Mouse (Mus musculus) MEL (cell line): Measurements from ENCODE around the gene Zbtb1. TPM values are rescaled to one million over a fixed set of nuclear protein-coding genes. Genes with fewer than 3 reads are reported as not detected.
A peak's percentile ranks its signal among the peaks of the same experiment; 100 is the strongest.

ENCODE experiments used
- DNase-seq: peaks from one replicate; pipeline ENCODE4 v3.0.0; 2011; ENCODE audit warnings: low read depth, low spot score
- H3K27ac ChIP-seq: 2 replicates; pipeline ENCODE4 v1.5.1; 2012; ENCODE audit warnings: low read depth, mild to moderate bottlenecking, control low read depth, low read length, moderate library complexity; ENCODE audit not compliant: control insufficient read depth
- H3K27me3 ChIP-seq, 2 experiments: fragments of 150-350 bp in 1 of 2; sonication (generic) in 1 of 2; 2 replicates each; pipeline ENCODE4 v1.6.1; 2012; ENCODE audit warnings: low read length in 2 of 2, mild to moderate bottlenecking in 2 of 2, improper control_type of control experiment in 1 of 2, moderate library complexity in 1 of 2; ENCODE audit not compliant: insufficient read depth in 2 of 2, control insufficient read depth in 1 of 2
- H3K36me3 ChIP-seq, 2 experiments: 2 replicates each; pipeline ENCODE4 v1.6.1; 2012 to 2014; ENCODE audit warnings: low read length in 2 of 2, improper control_type of control experiment in 1 of 2, inconsistent platforms in 1 of 2, mild to moderate bottlenecking in 1 of 2; ENCODE audit not compliant: insufficient read depth in 2 of 2, control insufficient read depth in 1 of 2
- H3K4me1 ChIP-seq, 2 experiments: fragments of 150-350 bp in 1 of 2; sonication (generic) in 1 of 2; 2 replicates each; pipeline ENCODE4 v1.6.1; 2012; ENCODE audit warnings: low read length in 2 of 2, improper control_type of control experiment in 1 of 2, mild to moderate bottlenecking in 1 of 2; ENCODE audit not compliant: insufficient read depth in 2 of 2, control insufficient read depth in 1 of 2
- H3K4me3 ChIP-seq, 2 experiments: fragments of 150-350 bp in 1 of 2; sonication (generic) in 1 of 2; 2 replicates each; pipeline ENCODE4 v1.5.1; 2012; ENCODE audit warnings: low read depth in 2 of 2, low read length in 2 of 2, mild to moderate bottlenecking in 2 of 2, moderate library complexity in 2 of 2, control low read depth in 1 of 2, improper control_type of control experiment in 1 of 2; ENCODE audit not compliant: control insufficient read depth in 1 of 2, insufficient read depth in 1 of 2
- H3K79me2 ChIP-seq: 2 replicates; pipeline ENCODE4 v1.6.1; 2012; ENCODE audit warnings: mild to moderate bottlenecking, low read length, moderate library complexity; ENCODE audit not compliant: control insufficient read depth, poor library complexity, insufficient read depth
- H3K9ac ChIP-seq: 2 replicates; pipeline ENCODE4 v1.6.1; 2012; ENCODE audit warnings: low read depth, mild to moderate bottlenecking, control low read depth, low read length, moderate library complexity; ENCODE audit not compliant: control insufficient read depth, poor library complexity, severe bottlenecking
- H3K9me3 ChIP-seq: fragments of 150-350 bp; sonication (generic); replicated peaks from 2 replicates; pipeline ENCODE4 v1.6.1; 2012; ENCODE audit warnings: mild to moderate bottlenecking, low read length, improper control_type of control experiment, moderate library complexity; ENCODE audit not compliant: insufficient read depth
- BHLHE40 ChIP-seq: IDR thresholded peaks from 2 replicates; pipeline ENCODE4 v1.6.1; 2012; ENCODE audit warnings: low read depth, mild to moderate bottlenecking, inconsistent platforms, low read length, improper control_type of control experiment, borderline replicate concordance
- CHD2 ChIP-seq: IDR thresholded peaks from 2 replicates; pipeline ENCODE4 v1.6.1; 2011; ENCODE audit warnings: low read length, improper control_type of control experiment
- CTCF ChIP-seq, 3 experiments: IDR thresholded peaks in 2 of 3; conservative IDR thresholded peaks in 1 of 3; 2 replicates each; pipeline ENCODE4 v1.5.1; 2011 to 2012; ENCODE audit warnings: low read length in 3 of 3, low read depth in 2 of 3, mild to moderate bottlenecking in 2 of 3, improper control_type of control experiment in 1 of 3, inconsistent platforms in 1 of 3, mixed read lengths in 1 of 3, moderate library complexity in 1 of 3; ENCODE audit not compliant: control insufficient read depth in 1 of 3, insufficient read depth in 1 of 3, poor library complexity in 1 of 3, severe bottlenecking in 1 of 3
- E2F4 ChIP-seq: IDR thresholded peaks from 2 replicates; pipeline ENCODE4 v1.6.1; 2011; ENCODE audit warnings: low read depth, low read length, improper control_type of control experiment, borderline replicate concordance
- EP300 ChIP-seq, 2 experiments: IDR thresholded peaks; 2 replicates each; pipeline ENCODE4 v1.6.1; 2011; ENCODE audit warnings: improper control_type of control experiment in 2 of 2, low read length in 2 of 2, low read depth in 1 of 2, mild to moderate bottlenecking in 1 of 2
- GABPA ChIP-seq: IDR thresholded peaks from 2 replicates; pipeline ENCODE4 v1.6.1; 2012; ENCODE audit warnings: low read depth, mild to moderate bottlenecking, inconsistent platforms, low read length, improper control_type of control experiment, moderate library complexity
- GATA1 ChIP-seq: IDR thresholded peaks from 2 replicates; pipeline ENCODE4 v1.6.1; 2011; ENCODE audit warnings: low read depth, low read length, improper control_type of control experiment
- JUND ChIP-seq: IDR thresholded peaks from 2 replicates; pipeline ENCODE4 v1.6.1; 2011; ENCODE audit warnings: low read depth, mild to moderate bottlenecking, improper control_type of control experiment, low read length
- KAT2A ChIP-seq: conservative IDR thresholded peaks from 2 replicates; pipeline ENCODE4 v1.6.1; 2012; ENCODE audit warnings: low read depth, low read length, improper control_type of control experiment, inconsistent platforms
- MAFK ChIP-seq: IDR thresholded peaks from 2 replicates; pipeline ENCODE4 v1.6.1; 2011; ENCODE audit warnings: low read depth, mild to moderate bottlenecking, low read length, improper control_type of control experiment, borderline replicate concordance
- MAX ChIP-seq: IDR thresholded peaks from 2 replicates; pipeline ENCODE4 v1.6.1; 2011; ENCODE audit warnings: low read length, improper control_type of control experiment
- MAZ ChIP-seq: IDR thresholded peaks from 2 replicates; pipeline ENCODE4 v1.6.1; 2012; ENCODE audit warnings: low read depth, mild to moderate bottlenecking, inconsistent platforms, low read length, improper control_type of control experiment
- MXI1 ChIP-seq: IDR thresholded peaks from 2 replicates; pipeline ENCODE4 v1.6.1; 2011; ENCODE audit warnings: mild to moderate bottlenecking, low read depth, low read length, improper control_type of control experiment
- MYB ChIP-seq: IDR thresholded peaks from 2 replicates; pipeline ENCODE4 v1.6.1; 2011; ENCODE audit warnings: mild to moderate bottlenecking, low read depth, low read length, improper control_type of control experiment
- MYC ChIP-seq: IDR thresholded peaks from 2 replicates; pipeline ENCODE4 v1.6.1; 2011; ENCODE audit warnings: low read depth, mild to moderate bottlenecking, low read length, improper control_type of control experiment, moderate library complexity
- NRF1 ChIP-seq: IDR thresholded peaks from 2 replicates; pipeline ENCODE4 v1.6.1; 2014; ENCODE audit warnings: low read depth, mild to moderate bottlenecking, inconsistent platforms, low read length, improper control_type of control experiment, moderate library complexity; ENCODE audit not compliant: poor library complexity, insufficient read depth, severe bottlenecking
- POLR2A ChIP-seq, 2 experiments: IDR thresholded peaks; 2 replicates each; pipeline ENCODE4 v1.6.1; 2011 to 2012; ENCODE audit warnings: low read length in 2 of 2, mild to moderate bottlenecking in 2 of 2, control low read depth in 1 of 2, improper control_type of control experiment in 1 of 2, low read depth in 1 of 2, moderate library complexity in 1 of 2; ENCODE audit not compliant: control insufficient read depth in 1 of 2, insufficient read depth in 1 of 2, poor library complexity in 1 of 2
- POLR2AphosphoS2 ChIP-seq: IDR thresholded peaks from 2 replicates; pipeline ENCODE4 v1.6.1; 2011; ENCODE audit warnings: low read length, improper control_type of control experiment
- RAD21 ChIP-seq: IDR thresholded peaks from 2 replicates; pipeline ENCODE4 v1.6.1; 2011; ENCODE audit warnings: mild to moderate bottlenecking, low read depth, low read length, improper control_type of control experiment
- RCOR1 ChIP-seq: IDR thresholded peaks from 2 replicates; pipeline ENCODE4 v1.6.1; 2012; ENCODE audit warnings: low read depth, mild to moderate bottlenecking, inconsistent platforms, low read length, improper control_type of control experiment
- SMC3 ChIP-seq: IDR thresholded peaks from 2 replicates; pipeline ENCODE4 v1.6.1; 2011; ENCODE audit warnings: low read depth, low read length, improper control_type of control experiment
- TBP ChIP-seq: IDR thresholded peaks from 2 replicates; pipeline ENCODE4 v1.8.0; 2011; ENCODE audit warnings: low read depth, low read length, improper control_type of control experiment
- TCF12 ChIP-seq: IDR thresholded peaks from 2 replicates; pipeline ENCODE4 v1.6.1; 2014; ENCODE audit warnings: low read depth, mild to moderate bottlenecking, inconsistent platforms, low read length, improper control_type of control experiment, moderate library complexity
- UBTF ChIP-seq: IDR thresholded peaks from 2 replicates; pipeline ENCODE4 v1.6.1; 2012; ENCODE audit warnings: low read depth, mild to moderate bottlenecking, inconsistent platforms, low read length, improper control_type of control experiment, moderate library complexity, borderline replicate concordance; ENCODE audit not compliant: insufficient read depth
- USF1 ChIP-seq: IDR thresholded peaks from 2 replicates; pipeline ENCODE4 v1.6.1; 2014; ENCODE audit warnings: low read depth, mild to moderate bottlenecking, inconsistent platforms, low read length, improper control_type of control experiment, moderate library complexity
- ZKSCAN1 ChIP-seq: IDR thresholded peaks from 2 replicates; pipeline ENCODE4 v1.6.1; 2012; ENCODE audit warnings: low read depth, mild to moderate bottlenecking, inconsistent platforms, low read length, improper control_type of control experiment, moderate library complexity
- ZNF384 ChIP-seq: IDR thresholded peaks from 2 replicates; pipeline ENCODE4 v1.6.1; 2012; ENCODE audit warnings: low read depth, mild to moderate bottlenecking, inconsistent platforms, low read length, improper control_type of control experiment
- polyA plus RNA-seq, 2 experiments: library from polyadenylated mRNA; stranded (reverse) in 1 of 2; unstranded in 1 of 2; fragments of >175 nt in 1 of 2; fragments of >200 nt in 1 of 2; gene quantifications; 2 replicates each; pipeline versions ENCODE4 v1.2.1 to v1.2.4; 2012; ENCODE audit warnings: low replicate concordance in 2 of 2, low read depth in 1 of 2; ENCODE audit not compliant: insufficient read length in 2 of 2, insufficient read depth in 1 of 2, missing spikeins in 1 of 2
- total RNA-seq: library from RNA; depleted of rRNA; stranded (reverse); fragments of 300-350 nt; gene quantifications from 2 replicates; pipeline ENCODE4 v1.2.3, GENCODE M21; 2012

Gene Zbtb1
- total and polyA plus RNA-seq, 3 experiments: 5.1 to 7.0 TPM; not detected in 1

GRCm38 (mm10) chr12:76326437-76327220 is 43.4 kb upstream of the Zbtb1 start:
- no peaks in the 10 kb centered on the region for H3K79me2 ChIP-seq
- no peak overlapping the region for H3K4me3 ChIP-seq
- no peak overlapping the region for H3K27ac ChIP-seq
- no peak for TF ChIP-seq MAX
- TF ChIP-seq MYB: no peak
- TF ChIP-seq RAD21: no peak
- no peak for TF ChIP-seq MAFK
- no peak for TF ChIP-seq GATA1
- no peak for TF ChIP-seq EP300 (IDR thresholded peaks at IDR 0.05; ENCODE audit: low read depth in 1 of 2, low read length in 2 of 2)
- no peak for TF ChIP-seq MAZ
- TF ChIP-seq POLR2A (IDR thresholded peaks at IDR 0.05; ENCODE audit: control insufficient read depth in 1 of 2, insufficient read depth in 1 of 2, low read depth in 1 of 2, low read length in 2 of 2, poor library complexity in 1 of 2): no peak
- TF ChIP-seq MXI1: no peak
- TF ChIP-seq TBP: no peak
- no peak for TF ChIP-seq ZNF384
- no peak for TF ChIP-seq MYC
- TF ChIP-seq TCF12: no peak
- no peak for TF ChIP-seq CHD2
- no peak for TF ChIP-seq NRF1
- no peak for TF ChIP-seq JUND
- TF ChIP-seq KAT2A: no peak
- no peak for TF ChIP-seq E2F4
- no peaks in the 10 kb centered on the region; a peak in 1 of 4 replicates for H3K36me3 ChIP-seq
- no peaks in the 10 kb centered on the region; a peak in 1 of 4 replicates for H3K4me1 ChIP-seq
- DNase-seq: no peak
- no peaks in the 10 kb centered on the region for H3K9me3 ChIP-seq
- no peaks in the 10 kb centered on the region for H3K27me3 ChIP-seq
- no peak overlapping the region for H3K9ac ChIP-seq

- no peak for DNase-seq
- Histone ChIP-seq H3K36me3 (no peaks in the 10 kb centered on the region), H3K27ac (peak overlapping the region; percentile 6; the same call in 1 of the 2 replicates), H3K4me1 (peaks cover 0 to 2% of the 10 kb centered on the region in 2 experiments; a peak in 1 of 4 replicates), H3K9ac (no peak overlapping the region), H3K79me2 (no peaks in the 10 kb centered on the region), H3K9me3 (no peaks in the 10 kb centered on the region), H3K27me3 (no peaks in the 10 kb centered on the region), H3K4me3 (no peak overlapping the region)
- no peak for TF ChIP-seq KAT2A
- no peak for TF ChIP-seq UBTF
- TF ChIP-seq POLR2AphosphoS2: no peak
- TF ChIP-seq SMC3: no peak
- no peak for TF ChIP-seq BHLHE40
- TF ChIP-seq RAD21: no peak
- no peak for TF ChIP-seq MAZ
- no peak for TF ChIP-seq ZKSCAN1
- TF ChIP-seq JUND: no peak
- no peak for TF ChIP-seq USF1
- no peak for TF ChIP-seq CTCF (IDR thresholded peaks at IDR 0.05 in 2 of 3, conservative IDR thresholded peaks at IDR 0.05 in 1 of 3; ENCODE audit: control insufficient read depth in 1 of 3, insufficient read depth in 1 of 3, low read depth in 2 of 3, low read length in 3 of 3, poor library complexity in 1 of 3, severe bottlenecking in 1 of 3)
- TF ChIP-seq RCOR1: no peak
- TF ChIP-seq GATA1: no peak
- TF ChIP-seq GABPA: no peak
- TF ChIP-seq EP300 (IDR thresholded peaks at IDR 0.05; ENCODE audit: low read depth in 1 of 2, low read length in 2 of 2): no peak
These were observed 41.3 kb upstream of the Zbtb1 start for GRCm38 (mm10) chr12:76328567-76329354.
